8 mouse cellular contexts compared by ENCODE assay signal in the genomic region with DNA sequence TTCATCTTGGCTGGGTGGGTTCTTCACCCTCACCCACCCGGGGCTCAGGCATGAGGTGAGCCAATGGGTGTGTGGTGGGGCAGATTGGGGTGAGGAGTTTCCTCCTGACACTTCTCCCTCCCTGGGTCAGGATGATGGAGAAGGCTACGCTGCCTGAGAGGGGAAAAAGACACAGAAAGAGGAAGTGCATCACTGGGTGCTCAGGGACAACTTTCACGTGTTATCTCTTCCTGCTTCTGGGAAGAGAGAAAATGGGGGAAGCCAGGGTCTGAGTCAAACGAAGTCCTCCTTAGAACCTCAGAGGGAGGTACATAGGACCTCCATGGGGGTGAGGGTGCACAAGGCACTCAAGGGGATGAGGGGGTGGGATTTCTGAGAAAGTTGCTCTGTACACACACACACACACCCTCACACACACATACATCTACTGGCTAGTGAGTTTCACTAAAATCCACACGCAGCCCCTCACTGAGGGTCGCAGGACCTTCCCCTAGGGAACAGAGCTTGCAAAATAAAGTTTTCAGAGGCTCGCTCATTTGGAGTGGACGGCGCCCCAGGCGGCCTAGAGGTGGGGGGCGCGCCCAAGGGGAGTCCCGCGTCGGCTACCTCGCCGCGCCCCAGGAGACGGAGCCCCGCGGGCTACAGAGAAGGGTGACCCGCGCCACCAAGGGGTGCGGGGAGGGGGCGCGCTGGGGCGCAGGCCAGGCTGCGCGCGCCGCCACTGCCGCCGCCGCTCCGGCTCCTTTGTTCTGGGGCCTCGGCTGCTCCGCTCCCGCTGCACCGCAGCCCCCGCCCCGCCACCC. TPM values are rescaled to one million over a fixed set of nuclear protein-coding genes. Genes with fewer than 3 reads are reported as not detected.
DNase-seq lines count a peak whose midpoint lies in the region; ATAC-seq and TF ChIP-seq lines count a peak whose summit lies in the region.

No protein-coding gene starts in this region.

- H3K27ac ChIP-seq in left cerebral cortex, adult 2 months: peak overlapping the region; percentile 70
- peak overlapping the region; percentile 15 to 91; a peak in 3 of 4 replicates for H3K27ac ChIP-seq in heart, embryonic 14.5 days (replicated peaks in 1 of 2; ENCODE audit: control insufficient read depth in 1 of 2, insufficient read depth in 1 of 2, low read depth in 2 of 2, low read length in 2 of 2)
- peak overlapping the region; percentile 91 for H3K27ac ChIP-seq in liver, embryonic 12.5 days

- 2% methylated on average over 27 of the region's 41 CpGs for WGBS in heart, embryonic 14.5 days
- WGBS in liver, embryonic 12.5 days (ENCODE audit: insufficient replicate concordance): under 1% methylated on average over 26 of the region's 41 CpGs

- no peak for ATAC-seq in heart, embryonic 14.5 days (ENCODE audit: insufficient number of reproducible peaks, insufficient read depth, low FRiP score, low read depth)
- peak; percentile 19 for ATAC-seq in liver, embryonic 12.5 days
- ATAC-seq in megakaryocyte-erythroid progenitor cell, adult 5-6 weeks (replicated peaks; ENCODE audit: low FRiP score, low TSS enrichment, poor library complexity, severe bottlenecking): no peak

- DNase-seq in left cerebral cortex, adult 2 months (ENCODE audit: extremely low spot score in 1 of 2, low spot score in 2 of 2): no peak
- no peak for DNase-seq in left cerebral cortex, adult 11 months (ENCODE audit: low spot score)
- DNase-seq in brain, embryonic 14.5 days (ENCODE audit: low read depth): peak; percentile 48
- peak; percentile 57 for DNase-seq in neural tube, embryonic 10.5 days (ENCODE audit: extremely low spot score, low spot score)
- no peak for DNase-seq in right cerebral cortex, postnatal 25 days

- H3K36me3 ChIP-seq in heart, embryonic 14.5 days (ENCODE audit: control insufficient read depth, insufficient read depth, low read length): peaks cover 11% of the 10 kb centered on the region; the same call in 1 of the 2 replicates
- peaks cover 15% of the 10 kb centered on the region for H3K36me3 ChIP-seq in liver, embryonic 12.5 days

- intact Hi-C loops in left cerebral cortex, adult 2 months (cut with DNase I): loop anchor here (5.0 kb wide), 1 partner anchor 42 kb away; no protein-coding TSS in a partner anchor

- TF ChIP-seq POLR2A in brain, embryonic 14.5 days (IDR thresholded peaks at IDR 0.05; ENCODE audit: borderline replicate concordance, extremely low read depth, insufficient read depth, insufficient read length, poor library complexity, severe bottlenecking): no peak

- peaks cover 51 to 57% of the 10 kb centered on the region in 2 experiments for H3K4me1 ChIP-seq in heart, embryonic 14.5 days (ENCODE audit: control insufficient read depth in 2 of 2, insufficient read depth in 2 of 2, low read length in 2 of 2)
- peaks cover 95% of the 10 kb centered on the region for H3K4me1 ChIP-seq in liver, embryonic 12.5 days

- no peaks in the 10 kb centered on the region for H3K9me3 ChIP-seq in heart, embryonic 14.5 days (ENCODE audit: control insufficient read depth, low read length)
- no peaks in the 10 kb centered on the region for H3K9me3 ChIP-seq in liver, embryonic 12.5 days (replicated peaks)

- no peaks in the 10 kb centered on the region for H3K27me3 ChIP-seq in heart, embryonic 14.5 days (ENCODE audit: control insufficient read depth, insufficient read depth, low read length)
- peaks cover 18% of the 10 kb centered on the region for H3K27me3 ChIP-seq in liver, embryonic 12.5 days (replicated peaks)

- peak overlapping the region; percentile 96 for H3K9ac ChIP-seq in heart, embryonic 14.5 days (ENCODE audit: low read length)
- H3K9ac ChIP-seq in liver, embryonic 12.5 days: peak overlapping the region; percentile 90

- peak overlapping the region; percentile 67 for H3K4me3 ChIP-seq in left cerebral cortex, adult 2 months
- H3K4me3 ChIP-seq in heart, embryonic 14.5 days (ENCODE audit: control insufficient read depth in 1 of 2, insufficient read depth in 1 of 2, low read depth in 1 of 2, low read length in 2 of 2): peak overlapping the region; percentile 78 to 87
- H3K4me3 ChIP-seq in liver, embryonic 12.5 days: peak overlapping the region; percentile 81

- TF ChIP-seq CTCF in left cerebral cortex, adult 2 months (IDR thresholded peaks at IDR 0.05): peak; percentile 1; the same call in 1 of the 2 replicates
- no peak for TF ChIP-seq CTCF in brain, embryonic 14.5 days (IDR thresholded peaks at IDR 0.05; ENCODE audit: borderline replicate concordance, extremely low read depth, insufficient read depth, insufficient read length)

- peak overlapping the region; percentile 75 for H3K4me2 ChIP-seq in heart, embryonic 14.5 days (ENCODE audit: low read length)
- H3K4me2 ChIP-seq in liver, embryonic 12.5 days: peak overlapping the region; percentile 99

RNA-seq across cellular contexts. Expression of a gene that starts 3.4 kb away (rescaled TPM):
- 10 to 100 TPM; 74.6 to 90.0 TPM for total RNA-seq in left cerebral cortex, adult 2 months (2021)
- polyA plus RNA-seq in brain, embryonic 14.5 days (2012; rRNA removed): 21.3 and 36.2 TPM in 2 replicates
- polyA plus RNA-seq in heart, embryonic 14.5 days (2014; fragmentation: Nextera tagmentation; extraction: Ambion mirVana): 22.8 and 28.9 TPM in 2 replicates
- polyA plus RNA-seq in liver, embryonic 12.5 days (2016; fragmentation: Nextera tagmentation; extraction: Ambion mirVana): 12.1 and 14.8 TPM in 2 replicates
- 46.9 and 55.9 TPM in 2 replicates for total RNA-seq in megakaryocyte-erythroid progenitor cell, adult 5-6 weeks (2014; fragmentation: Nextera tagmentation)
- total RNA-seq in megakaryocyte-erythroid progenitor cell, adult 5-6 weeks (2017): 12.6 and 13.5 TPM in 2 replicates

RNA-seq across cellular contexts. Expression of a gene that starts 51.2 kb away (rescaled TPM):
- 10 to 100 TPM; 25.2 to 31.0 TPM for total RNA-seq in left cerebral cortex, adult 2 months (2021)
- polyA plus RNA-seq in brain, embryonic 14.5 days (2012; rRNA removed): 66.6 and 91.6 TPM in 2 replicates
- polyA plus RNA-seq in heart, embryonic 14.5 days (2014; fragmentation: Nextera tagmentation; extraction: Ambion mirVana): 51.2 and 59.1 TPM in 2 replicates
- polyA plus RNA-seq in liver, embryonic 12.5 days (2016; fragmentation: Nextera tagmentation; extraction: Ambion mirVana): 28.2 and 30.4 TPM in 2 replicates
- total RNA-seq in megakaryocyte-erythroid progenitor cell, adult 5-6 weeks (2014; fragmentation: Nextera tagmentation): 53.6 and 64.2 TPM in 2 replicates
- total RNA-seq in megakaryocyte-erythroid progenitor cell, adult 5-6 weeks (2017): 35.7 and 37.9 TPM in 2 replicates

Comparison
In these comparisons a context has a peak if more than half of its experiments do, and no peak if none do; other contexts are left out.
1. DNase-seq: peak in brain, embryonic 14.5 days (single experiment) and neural tube, embryonic 10.5 days (single experiment); none in left cerebral cortex, adult 2 months (0 of 2), left cerebral cortex, adult 11 months (single experiment) and right cerebral cortex, postnatal 25 days (single experiment).
2. Peak in every context shown above with its lines, with median percentiles within 50 percentile points of each other: H3K27ac ChIP-seq and H3K4me3 ChIP-seq.